Mouse (Mus musculus) limb, embryonic 10.5 days (tissue): ENCODE results near the gene Gtf2f1. TPM values are rescaled to one million over a fixed set of nuclear protein-coding genes. Genes with fewer than 3 reads are reported as not detected.

Source experiments
- DNase-seq: peaks from one replicate; pipeline ENCODE4 v3.0.0-alpha.2; 2017; ENCODE audit warnings: low spot score
- H3K27ac ChIP-seq: fragments of 300-500 bp; sonication (generic); 2 replicates; pipeline ENCODE4 v1.5.1; 2016; ENCODE audit warnings: mild to moderate bottlenecking
- H3K27me3 ChIP-seq: fragments of 300-500 bp; sonication (generic); 2 replicates; pipeline ENCODE4 v1.6.1; 2016; ENCODE audit warnings: low read depth, mild to moderate bottlenecking; ENCODE audit not compliant: poor library complexity, severe bottlenecking
- H3K36me3 ChIP-seq: fragments of 300-500 bp; sonication (generic); 2 replicates; pipeline ENCODE4 v1.6.1; 2016; ENCODE audit warnings: mild to moderate bottlenecking, moderate library complexity
- H3K4me1 ChIP-seq: fragments of 300-500 bp; sonication (generic); 2 replicates; pipeline ENCODE4 v1.6.1; 2016
- H3K4me3 ChIP-seq: fragments of 300-500 bp; sonication (generic); 2 replicates; pipeline ENCODE4 v1.5.1; 2016; ENCODE audit warnings: mild to moderate bottlenecking, moderate library complexity
- H3K9me3 ChIP-seq: fragments of 300-500 bp; sonication (generic); replicated peaks from 2 replicates; pipeline ENCODE4 v1.6.1; 2016; ENCODE audit warnings: mild to moderate bottlenecking
- WGBS: fragments of 180-500 bp; shearing (Covaris S2); methylation state at CpG from one replicate; pipeline ENCODE4 v1.1.7; 2016; 5-methylcytosine and 5-hydroxymethylcytosine counted together
- polyA plus RNA-seq: library from polyadenylated mRNA; unstranded; fragments of >200 nt; fragmentation: Nextera tagmentation; extraction: Ambion mirVana; gene quantifications from 2 replicates; pipeline ENCODE4 v1.2.1, GENCODE M21; 2016

The Gtf2f1 gene
- polyA plus RNA-seq, 1 experiment from 2014 or later, result 76.4 TPM

DNA sequence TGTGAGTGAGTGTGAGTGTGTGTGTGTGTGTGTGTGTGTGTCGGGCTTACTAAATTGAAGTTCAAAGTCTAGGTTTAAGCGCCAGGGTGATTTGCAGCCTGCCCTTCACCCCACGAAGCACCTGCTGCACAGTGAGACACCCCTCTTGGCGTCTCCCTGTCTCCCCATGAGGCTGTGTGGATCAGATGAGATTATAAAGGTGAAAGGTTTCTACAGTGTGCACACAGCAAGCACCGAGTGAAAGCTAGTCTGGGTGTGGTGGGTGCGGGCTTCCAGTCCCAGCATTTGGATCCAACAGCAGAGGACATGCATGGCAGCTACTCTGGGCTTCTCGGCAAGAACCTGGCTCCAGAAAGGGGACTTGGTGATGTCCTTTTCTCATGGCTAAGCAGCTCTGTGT is 30.0 kb downstream of the Gtf2f1 start:
- Histone ChIP-seq H3K9me3 (no peaks in the 10 kb centered on the region), H3K4me1 (peaks cover 4% of the 10 kb centered on the region; the same call in 1 of the 2 replicates), H3K4me3 (no peak overlapping the region), H3K27ac (no peak overlapping the region), H3K36me3 (no peaks in the 10 kb centered on the region), H3K27me3 (no peaks in the 10 kb centered on the region)
- DNase-seq, result no peak
- WGBS, result 79% methylated on average over 7 of the region's 7 CpGs

DNA sequence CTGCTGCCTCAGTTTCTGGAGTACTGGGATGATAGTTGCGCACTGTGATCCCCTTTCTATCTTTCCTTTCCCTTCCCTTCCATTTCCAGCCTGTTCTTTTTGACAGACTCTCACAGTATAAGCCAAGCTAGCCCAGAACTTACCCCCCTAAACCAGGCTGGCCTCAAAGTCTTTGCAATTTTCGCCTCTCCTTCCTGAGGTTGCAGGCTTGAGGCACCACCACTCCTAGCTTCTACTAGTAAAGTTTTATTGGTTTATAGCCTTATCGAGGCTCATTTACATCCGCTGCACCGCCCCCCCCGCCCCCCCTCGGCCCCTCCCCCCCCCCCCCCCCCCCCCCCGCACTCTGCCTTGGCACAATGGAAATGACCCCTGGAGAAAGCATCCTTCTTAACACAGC is 31.6 kb downstream of the Gtf2f1 start:
- Histone ChIP-seq H3K36me3 (no peaks in the 10 kb centered on the region), H3K4me3 (no peak overlapping the region), H3K27me3 (no peaks in the 10 kb centered on the region), H3K27ac (no peak overlapping the region), H3K4me1 (peaks cover 4% of the 10 kb centered on the region; the same call in 1 of the 2 replicates), H3K9me3 (no peaks in the 10 kb centered on the region)
- DNase-seq, result no peak
- 27% methylated on average over 7 of the region's 8 CpGs for WGBS

GRCm38 (mm10) chr17:56976531-56977390 is 34.3 kb downstream of the Gtf2f1 start:
- 78% methylated on average over 8 of the region's 8 CpGs for WGBS
- Histone ChIP-seq H3K27me3 (no peaks in the 10 kb centered on the region), H3K4me3 (no peak overlapping the region)

DNA sequence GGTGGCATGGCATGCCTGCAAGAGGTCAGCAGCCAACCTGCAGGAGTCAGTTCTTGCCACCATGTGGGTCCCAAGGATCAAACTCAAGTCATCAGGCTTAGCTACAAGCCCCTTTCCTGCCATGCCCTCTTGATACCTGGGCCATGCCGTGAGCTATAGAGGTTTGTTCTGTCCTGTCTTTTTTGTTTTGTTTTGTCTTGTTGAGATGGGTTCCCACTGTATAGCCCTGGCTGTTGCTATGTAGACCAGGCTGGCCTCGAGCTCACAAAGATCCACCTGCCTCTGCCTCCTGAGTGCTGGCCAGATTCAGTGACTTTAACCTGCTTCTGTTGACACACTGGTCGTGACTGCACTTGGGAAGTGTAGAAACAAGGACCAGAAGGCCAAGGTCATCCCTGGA is 35.7 kb downstream of the Gtf2f1 start:
- Histone ChIP-seq H3K9me3 (no peaks in the 10 kb centered on the region), H3K27me3 (no peaks in the 10 kb centered on the region), H3K36me3 (no peaks in the 10 kb centered on the region), H3K4me1 (no peaks in the 10 kb centered on the region), H3K27ac (no peak overlapping the region), H3K4me3 (no peak overlapping the region)
- WGBS, result 82% methylated on average over 3 of the region's 3 CpGs
- DNase-seq, result no peak

More at GRCm38 (mm10) chr17:56976531-56977390, 34.3 kb downstream of the Gtf2f1 start:
- H3K36me3 ChIP-seq, result no peaks in the 10 kb centered on the region
- H3K4me1 ChIP-seq, result no peaks in the 10 kb centered on the region
- H3K9me3 ChIP-seq, result no peaks in the 10 kb centered on the region
- DNase-seq, result no peak
- H3K27ac ChIP-seq, result no peak overlapping the region

DNA sequence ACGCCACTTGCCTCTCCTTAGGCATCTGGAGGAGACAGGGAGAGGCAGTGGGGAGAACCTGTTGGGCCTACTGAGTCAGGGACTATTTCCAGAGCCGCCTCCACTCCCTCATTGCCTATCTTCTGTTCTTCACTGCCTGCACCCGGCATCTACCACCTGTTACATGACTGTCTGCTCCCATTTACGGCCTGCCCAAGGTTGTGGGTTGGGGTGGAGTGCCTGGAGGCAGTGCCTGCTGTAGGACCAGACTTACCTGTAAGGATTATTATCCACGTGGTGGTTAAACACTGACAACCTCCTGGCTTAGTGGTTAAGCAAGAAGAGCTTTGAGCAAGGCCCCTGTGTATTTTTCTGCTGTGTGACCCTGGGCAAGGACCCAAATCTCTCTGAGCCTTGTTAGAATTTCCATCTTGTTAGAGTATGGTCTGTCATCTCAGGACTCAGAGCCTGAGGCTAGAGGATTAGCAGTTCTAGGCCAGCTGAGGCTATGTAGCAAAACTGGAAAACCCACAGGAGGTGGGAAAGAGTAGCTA is 36.3 kb downstream of the Gtf2f1 start:
- no peak for DNase-seq
- H3K9me3 ChIP-seq, result no peaks in the 10 kb centered on the region
- WGBS, result 78% methylated on average over 5 of the region's 5 CpGs
- H3K27ac ChIP-seq, result no peak overlapping the region
- no peaks in the 10 kb centered on the region for H3K36me3 ChIP-seq
- peaks cover 4% of the 10 kb centered on the region; the same call in 1 of the 2 replicates for H3K27me3 ChIP-seq
- H3K4me1 ChIP-seq, result no peaks in the 10 kb centered on the region
- no peak overlapping the region for H3K4me3 ChIP-seq

DNA sequence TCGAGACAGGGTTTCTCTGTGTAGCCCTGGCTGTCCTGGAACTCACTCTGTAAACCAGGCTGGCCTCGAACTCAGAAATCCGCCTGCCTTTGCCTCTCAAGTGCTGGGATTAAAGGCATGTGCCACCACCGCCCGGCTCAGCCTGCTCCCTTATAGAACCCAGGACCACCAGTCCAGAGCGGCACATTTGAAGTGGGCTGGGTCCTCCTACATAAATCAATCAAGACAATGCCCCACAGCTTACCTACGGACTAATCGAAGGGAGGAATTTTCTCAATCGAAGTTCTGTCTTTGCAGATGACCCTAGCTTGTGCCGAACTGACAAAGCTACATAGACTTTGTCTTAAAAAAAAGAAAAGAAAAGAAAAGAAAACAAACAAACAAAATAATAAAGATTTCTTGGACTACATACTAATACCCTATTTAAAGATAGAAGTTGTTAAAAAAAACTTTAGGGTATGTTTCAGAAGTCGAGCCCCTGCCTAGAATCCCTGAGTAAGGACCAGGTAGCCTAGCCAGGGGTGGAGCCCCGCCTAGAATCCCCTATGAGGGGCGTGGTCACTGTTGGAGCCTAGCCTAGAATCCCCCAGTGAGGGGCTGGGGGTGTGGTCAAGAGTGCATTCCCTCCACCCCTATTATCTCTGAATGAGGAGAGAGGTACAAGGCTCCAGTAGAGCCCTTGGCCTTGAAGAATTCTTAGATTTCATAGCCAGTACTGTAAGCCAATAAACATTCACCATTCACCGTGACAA is 37.0 kb downstream of the Gtf2f1 start:
- H3K27me3 ChIP-seq, result peaks cover 4% of the 10 kb centered on the region; the same call in 1 of the 2 replicates
- H3K4me3 ChIP-seq, result no peak overlapping the region
- no peaks in the 10 kb centered on the region for H3K9me3 ChIP-seq
- H3K36me3 ChIP-seq, result no peaks in the 10 kb centered on the region
- H3K4me1 ChIP-seq, result no peaks in the 10 kb centered on the region
- H3K27ac ChIP-seq, result no peak overlapping the region
- 64% methylated on average over 13 of the region's 14 CpGs for WGBS
- no peak for DNase-seq

DNA sequence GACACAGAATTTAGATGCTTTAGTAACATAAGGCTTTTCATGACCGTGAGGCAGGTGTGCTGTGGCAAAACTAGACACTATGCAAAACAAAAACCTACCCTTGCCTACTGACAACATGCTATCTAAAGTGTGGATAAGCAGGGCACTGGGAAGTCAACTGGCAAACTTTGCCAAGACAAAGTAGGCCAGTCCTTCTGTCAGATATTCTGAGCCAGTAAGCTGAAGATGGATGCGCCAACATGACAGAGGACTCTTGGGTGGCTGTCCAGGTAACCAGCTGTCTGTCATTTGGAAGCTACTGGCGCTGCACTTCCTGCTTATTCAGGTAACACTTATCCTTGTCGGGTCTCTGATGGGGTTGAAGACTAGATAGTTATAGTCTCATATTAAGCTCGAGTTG is 41.0 kb downstream of the Gtf2f1 start:
- Histone ChIP-seq H3K36me3 (no peaks in the 10 kb centered on the region), H3K9me3 (no peaks in the 10 kb centered on the region), H3K4me3 (no peak overlapping the region), H3K27ac (no peak overlapping the region), H3K27me3 (peaks cover 4% of the 10 kb centered on the region; the same call in 1 of the 2 replicates), H3K4me1 (no peaks in the 10 kb centered on the region)
- DNase-seq, result no peak
- WGBS, result 68% methylated on average over 5 of the region's 5 CpGs

DNA sequence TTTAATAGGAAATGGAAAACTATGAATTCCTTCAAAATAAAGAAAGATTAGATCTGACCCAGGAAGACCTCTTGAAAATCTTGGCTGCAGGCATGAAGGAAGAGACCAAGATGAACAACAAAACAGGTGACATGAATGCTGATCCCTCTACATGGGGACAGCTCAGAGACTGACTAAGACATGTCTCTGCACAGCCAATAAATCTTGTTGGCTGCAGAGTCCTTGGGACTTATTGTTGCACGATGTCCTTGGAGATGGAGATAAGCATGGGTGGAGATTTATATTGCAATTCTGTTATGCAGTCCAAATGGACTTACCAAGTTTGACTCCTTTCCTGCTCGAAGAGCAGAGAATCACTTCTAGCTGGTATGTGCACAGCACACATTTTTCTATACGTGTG is 41.8 kb downstream of the Gtf2f1 start:
- H3K4me1 ChIP-seq, result no peaks in the 10 kb centered on the region
- H3K27ac ChIP-seq, result no peak overlapping the region
- peaks cover 4% of the 10 kb centered on the region; the same call in 1 of the 2 replicates for H3K27me3 ChIP-seq
- H3K36me3 ChIP-seq, result no peaks in the 10 kb centered on the region
- WGBS, result 72% methylated on average over 3 of the region's 3 CpGs
- no peak for DNase-seq
- H3K9me3 ChIP-seq, result no peaks in the 10 kb centered on the region
- no peak overlapping the region for H3K4me3 ChIP-seq

DNA sequence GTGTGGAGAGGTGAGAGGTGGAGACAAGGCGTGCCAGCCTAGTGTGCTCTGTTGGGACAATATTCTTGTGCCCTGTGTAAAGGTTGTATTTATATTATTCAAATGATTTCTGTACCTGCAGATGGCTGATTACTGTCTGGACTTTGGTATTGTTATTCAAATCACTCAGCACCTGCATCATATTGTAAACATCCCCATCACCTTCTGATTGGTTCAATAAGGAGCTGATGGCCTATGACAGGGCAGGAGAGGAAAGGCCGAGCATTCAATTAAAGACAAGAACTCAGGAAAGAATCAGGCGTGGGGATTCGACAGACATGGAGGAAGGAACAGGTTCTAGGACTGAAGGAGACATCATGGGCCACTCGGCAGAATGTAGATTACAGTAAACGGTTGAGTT is 47.4 kb downstream of the Gtf2f1 start:
- H3K27me3 ChIP-seq, result no peaks in the 10 kb centered on the region
- H3K27ac ChIP-seq, result no peak overlapping the region
- WGBS, result 80% methylated on average over 6 of the region's 6 CpGs
- H3K9me3 ChIP-seq, result no peaks in the 10 kb centered on the region
- no peak for DNase-seq
- H3K4me1 ChIP-seq, result no peaks in the 10 kb centered on the region
- no peaks in the 10 kb centered on the region for H3K36me3 ChIP-seq
- H3K4me3 ChIP-seq, result no peak overlapping the region

- Histone ChIP-seq H3K27ac (no peak overlapping the region), H3K27me3 (no peaks in the 10 kb centered on the region), H3K4me3 (no peak overlapping the region), H3K4me1 (0 out of 2 replicates have a peak, but pooled peaks cover 3% of the 10 kb centered on the region), H3K9me3 (no peaks in the 10 kb centered on the region), H3K36me3 (no peaks in the 10 kb centered on the region)
- 78% methylated on average over 5 of the region's 5 CpGs for WGBS
- no peak for DNase-seq
Measured at GRCm38 (mm10) chr17:56962642-56963405, 48.3 kb downstream of the Gtf2f1 start.

DNA sequence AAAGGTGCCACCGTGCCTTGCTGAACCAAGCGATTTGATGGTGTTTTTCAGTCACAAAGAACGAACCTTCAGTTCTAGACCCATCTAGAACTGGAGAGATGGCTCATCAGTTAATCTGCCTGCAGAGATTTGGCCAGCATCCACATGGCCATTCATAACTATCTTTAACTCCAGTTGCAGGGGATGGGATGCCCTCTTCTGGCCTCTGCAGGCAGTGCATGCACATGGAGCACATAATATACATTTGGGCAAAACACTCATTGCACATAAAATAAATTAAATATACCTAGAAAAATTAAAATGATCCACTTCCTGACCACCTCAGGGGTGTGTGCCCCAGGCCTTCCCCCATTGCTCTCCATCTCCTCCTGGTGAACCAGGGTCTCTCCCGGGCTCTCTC is 49.2 kb downstream of the Gtf2f1 start:
- no peaks in the 10 kb centered on the region for H3K36me3 ChIP-seq
- 87% methylated on average over 4 of the region's 4 CpGs for WGBS
- no peak overlapping the region for H3K27ac ChIP-seq
- H3K4me3 ChIP-seq, result no peak overlapping the region
- 0 out of 2 replicates have a peak, but pooled peaks cover 3% of the 10 kb centered on the region for H3K4me1 ChIP-seq
- DNase-seq, result no peak
- H3K9me3 ChIP-seq, result no peaks in the 10 kb centered on the region
- no peaks in the 10 kb centered on the region for H3K27me3 ChIP-seq

- Histone ChIP-seq H3K9me3 (no peaks in the 10 kb centered on the region), H3K4me1 (0 out of 2 replicates have a peak, but pooled peaks cover 3% of the 10 kb centered on the region), H3K27me3 (no peaks in the 10 kb centered on the region), H3K27ac (no peak overlapping the region), H3K36me3 (no peaks in the 10 kb centered on the region), H3K4me3 (no peak overlapping the region)
- DNase-seq, result no peak
- 73% methylated on average over 4 of the region's 4 CpGs for WGBS
Measured at GRCm38 (mm10) chr17:56958667-56959066, 52.4 kb downstream of the Gtf2f1 start.
